Mouse (Mus musculus) testis, postnatal 14 days (tissue): ENCODE measurements at regions not wholly inside any gene's neighbourhood (a gene's known extent, or its start where the extent isn't known, plus 50 kb on each side); places are given as distances from the start of the nearest gene placed in this dataset.

ENCODE experiments used
- DNase-seq: peaks from one replicate; pipeline ENCODE4 v3.0.0; 2021; ENCODE audit warnings: low spot score

DNA sequence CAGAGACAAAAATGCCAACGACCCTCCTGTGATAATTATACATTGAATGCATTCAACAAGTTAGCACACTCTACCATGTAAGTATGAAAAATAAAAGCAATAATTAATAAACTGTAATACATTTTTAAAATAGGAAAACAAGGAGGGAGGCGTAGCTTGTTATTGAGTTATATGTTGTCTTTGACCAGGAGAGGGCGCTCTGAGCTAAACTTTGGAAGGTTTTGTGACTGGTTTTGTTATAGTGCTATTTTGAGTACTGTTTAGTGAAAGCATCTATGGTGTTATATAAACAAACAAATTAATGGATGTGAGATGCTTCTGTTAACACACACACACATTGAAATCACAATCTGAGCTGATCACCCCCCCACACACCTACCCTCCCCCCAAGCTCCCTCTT lies 166.6 kb upstream of the Adamts16 start:
- DNase-seq, result no peak

DNA sequence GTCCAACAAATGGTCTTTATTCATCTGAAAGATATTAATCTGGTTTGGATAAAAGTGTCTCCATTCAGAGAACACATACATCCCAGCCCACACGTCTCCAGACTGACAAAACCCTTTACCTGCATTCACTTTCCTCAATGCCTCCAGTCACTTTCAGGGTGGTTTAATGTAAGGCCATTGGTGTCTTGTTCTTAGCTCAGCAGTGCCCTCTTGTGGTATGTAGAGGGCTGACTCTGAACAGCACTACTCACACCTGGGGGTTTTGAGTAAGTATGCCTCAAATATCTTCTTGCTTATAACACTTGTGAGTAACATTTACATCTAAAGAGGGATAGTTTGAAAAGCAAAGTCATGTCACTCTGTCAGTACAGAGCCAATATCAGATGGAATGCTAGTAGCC lies 164.5 kb upstream of the Adamts16 start:
- peak; percentile 11 for DNase-seq

DNA sequence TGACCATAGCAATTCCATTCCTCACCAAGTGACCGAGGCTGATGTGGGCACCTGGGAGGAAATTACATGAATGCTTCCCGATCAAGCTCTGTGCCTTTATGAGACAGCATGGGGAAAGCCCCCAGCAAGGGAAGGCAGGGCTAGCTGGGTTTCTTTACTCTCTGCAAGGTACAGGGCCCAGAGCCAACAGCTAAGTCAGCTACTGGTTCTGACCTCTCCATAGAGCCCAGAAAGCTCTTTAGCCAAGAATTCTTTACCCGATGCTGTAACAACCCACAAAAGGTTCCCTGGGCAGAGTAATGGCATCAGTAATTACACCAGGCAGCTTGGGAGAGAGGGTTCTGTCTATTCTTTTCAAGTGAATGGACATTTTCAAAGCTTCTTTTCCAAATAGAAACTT lies 161.9 kb upstream of the Adamts16 start:
- no peak for DNase-seq

DNA sequence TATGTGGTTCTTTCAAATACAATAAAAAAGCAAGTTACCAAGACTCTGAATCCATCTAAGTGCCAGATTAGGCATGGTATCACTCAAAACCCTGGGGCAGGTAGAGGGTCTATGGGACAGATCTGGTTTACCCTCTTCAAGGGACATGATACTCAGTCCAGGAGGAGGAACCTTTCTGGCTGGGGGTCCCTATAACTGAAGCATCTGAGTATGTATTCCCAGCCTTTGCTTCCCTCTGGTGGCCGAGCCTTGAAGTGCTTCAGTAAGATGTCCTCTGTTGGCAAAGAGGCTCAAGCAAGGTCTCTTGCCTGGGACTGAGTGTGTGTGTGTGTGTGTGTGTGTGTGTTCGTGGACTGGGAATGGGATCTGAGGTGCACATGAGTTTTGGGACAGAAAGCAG lies 159.7 kb upstream of the Adamts16 start:
- peak; percentile 10 for DNase-seq

DNA sequence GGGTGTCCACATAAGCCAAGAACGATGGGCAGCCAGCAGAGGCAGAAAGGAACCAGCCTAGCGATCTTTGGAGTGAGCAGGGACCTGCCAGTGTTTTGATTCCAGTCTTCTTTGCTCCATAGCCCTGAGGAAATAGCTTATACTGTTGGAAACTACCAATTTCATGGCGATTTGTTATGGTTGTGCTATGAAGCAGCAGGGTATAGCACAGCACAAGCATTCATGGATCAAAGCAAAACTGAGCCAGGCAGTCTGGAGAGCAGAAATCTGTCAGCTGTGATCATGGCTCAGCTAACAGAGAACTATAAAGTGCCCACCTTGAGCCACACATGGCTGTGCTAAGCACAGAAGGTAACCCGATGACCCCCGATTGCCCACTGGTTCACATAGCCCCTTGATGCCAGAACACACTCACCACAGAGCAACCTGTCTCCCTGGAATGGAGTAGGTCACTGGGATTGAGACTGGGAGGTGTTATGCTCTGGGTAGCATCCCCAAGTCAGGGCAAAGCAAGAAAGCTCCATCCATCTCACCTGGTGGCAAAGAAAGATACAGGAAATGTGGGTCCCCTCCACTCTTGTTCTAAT lies 158.9 kb upstream of the Adamts16 start:
- no peak for DNase-seq

DNA sequence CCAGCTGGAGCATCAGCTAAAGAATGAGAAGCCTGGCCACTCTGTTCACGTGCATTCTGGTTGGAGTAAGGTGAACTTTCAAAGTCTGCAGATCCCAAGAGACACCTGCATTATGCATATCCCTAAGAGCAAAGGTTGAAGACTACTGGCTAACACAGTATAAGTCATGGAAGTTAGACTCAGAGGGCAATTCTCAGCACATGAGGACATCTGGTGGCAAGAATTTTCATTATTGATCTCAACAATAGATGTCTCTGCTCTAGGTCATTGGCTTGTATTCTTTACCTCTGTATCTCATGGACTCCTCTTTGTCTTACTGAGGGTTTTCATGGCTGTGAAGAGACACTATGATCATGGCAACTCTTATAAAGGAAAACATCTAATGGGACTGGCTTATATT lies 151.9 kb upstream of the Adamts16 start:
- DNase-seq, result no peak

DNA sequence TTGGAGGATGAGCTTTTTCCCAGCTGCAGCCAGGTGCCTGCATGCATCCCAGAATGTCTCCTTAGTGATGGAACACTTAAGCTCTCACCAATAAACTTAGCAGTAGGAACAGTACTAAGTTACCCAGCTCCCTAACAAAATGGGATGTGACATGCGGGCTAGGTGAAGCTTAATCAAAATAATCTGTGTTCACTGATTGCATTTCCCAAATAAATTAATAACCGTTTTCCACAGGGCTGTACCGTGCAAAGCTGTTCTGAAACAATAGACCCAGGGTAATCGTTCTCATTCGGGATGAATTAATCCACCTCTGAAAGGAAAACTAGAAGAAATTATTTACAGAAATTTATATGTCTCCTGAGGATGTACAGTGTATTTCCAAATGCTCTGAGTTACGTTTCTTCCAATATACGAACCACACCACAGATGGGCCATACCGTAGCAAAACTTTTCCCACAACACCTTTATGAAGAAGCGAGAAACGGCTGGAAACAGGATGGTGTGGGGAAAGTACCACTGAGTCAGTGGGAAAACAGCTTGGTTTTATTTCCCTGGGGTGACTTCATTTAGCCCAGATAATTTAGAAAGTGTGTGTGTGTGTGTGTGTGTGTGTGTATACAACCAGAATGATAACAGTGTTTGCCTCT lies 148.5 kb upstream of the Adamts16 start:
- DNase-seq, result no peak

DNA sequence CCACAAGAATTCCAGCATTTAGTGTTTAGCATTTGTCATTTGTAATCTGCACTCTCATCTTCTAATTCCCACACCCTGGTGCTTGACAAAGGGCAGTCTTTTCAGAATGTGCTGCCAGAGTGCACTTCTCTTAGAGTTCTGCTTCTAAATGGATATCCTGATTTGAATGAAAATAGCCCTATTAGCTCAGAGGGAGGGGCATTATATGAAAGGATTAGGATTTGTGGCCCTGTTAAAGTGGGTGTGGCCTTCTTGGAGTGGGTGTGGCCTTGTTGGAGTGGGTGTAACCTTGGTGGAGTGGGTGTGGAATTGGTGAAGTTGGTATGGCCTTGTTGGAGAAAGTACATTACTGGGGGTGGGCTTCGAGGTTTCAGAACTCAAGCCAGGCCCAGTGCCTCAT lies 137.7 kb upstream of the Adamts16 start:
- DNase-seq, result no peak

DNA sequence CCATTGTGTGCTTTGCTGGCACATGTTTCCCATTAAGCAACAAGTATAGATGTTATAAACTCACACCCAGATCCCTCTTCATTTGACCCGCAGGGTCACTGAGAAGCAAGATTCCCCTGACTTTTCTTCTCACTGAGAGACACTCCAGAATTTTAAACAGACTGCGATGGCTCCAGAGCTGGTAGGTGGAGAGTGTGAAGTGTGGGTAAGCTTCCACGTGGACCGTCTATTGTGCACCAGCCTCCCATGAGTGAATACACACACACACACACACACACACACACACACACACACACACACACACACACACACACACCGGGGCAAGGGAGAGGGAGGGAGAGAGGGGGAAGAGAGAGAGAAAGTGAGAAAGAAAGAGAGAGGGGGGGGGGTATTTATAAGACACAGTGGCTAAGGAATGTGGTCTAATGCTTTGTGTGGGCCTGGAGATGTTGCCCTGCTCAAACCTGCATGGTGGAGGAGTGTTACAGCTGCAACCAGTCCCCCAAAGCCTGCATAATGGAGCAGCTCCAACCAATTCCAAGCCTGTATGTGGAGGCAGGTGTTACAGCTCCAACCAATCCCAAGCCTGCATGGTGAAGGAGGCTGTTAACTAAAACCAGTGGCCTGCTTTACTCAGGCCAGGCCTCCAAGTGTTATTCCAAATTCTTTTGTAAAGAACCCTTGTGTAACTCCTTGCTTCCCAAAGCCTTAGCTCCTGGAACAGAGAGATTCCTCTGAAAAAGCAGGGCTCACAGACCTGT lies 137.1 kb upstream of the Adamts16 start:
- DNase-seq, result no peak

DNA sequence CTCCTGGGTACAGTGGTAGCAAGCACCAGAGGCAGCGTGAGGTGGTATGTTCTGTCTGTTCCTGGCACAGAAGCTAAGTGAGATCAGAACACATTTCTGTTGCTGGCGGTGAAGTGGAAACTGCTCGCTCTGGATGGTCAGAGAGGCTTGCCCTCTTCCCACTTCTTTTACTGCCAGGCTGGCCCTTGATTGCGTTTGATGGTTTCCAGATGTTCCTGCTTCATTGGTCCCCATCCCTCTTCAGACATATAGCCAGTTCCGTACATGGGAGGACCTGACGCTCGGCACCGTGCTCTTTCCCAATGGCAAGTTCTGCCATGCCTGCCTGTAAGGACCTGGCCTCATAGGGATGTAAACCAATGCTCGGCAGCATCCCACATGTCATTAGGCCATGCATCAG lies 128.0 kb upstream of the Adamts16 start:
- no peak for DNase-seq

DNA sequence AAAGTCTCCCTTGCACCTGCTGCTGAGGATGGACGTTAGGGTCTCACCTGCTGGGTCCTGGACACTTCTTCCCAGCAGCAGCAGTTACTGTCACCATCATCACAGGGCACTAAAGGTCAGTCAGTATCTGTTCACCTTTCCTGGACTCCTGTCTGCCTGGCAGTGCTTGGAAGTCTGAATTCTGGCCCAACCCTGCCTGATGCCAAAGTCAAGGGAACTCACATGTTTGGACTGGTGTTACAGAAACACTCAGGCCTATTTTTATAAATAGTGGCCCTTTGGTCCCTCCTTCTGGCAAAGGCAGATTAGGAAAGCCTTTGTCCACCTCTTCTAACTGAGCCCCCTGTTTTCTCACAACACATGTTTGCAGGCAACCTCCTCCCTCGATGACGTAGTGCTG lies 126.2 kb upstream of the Adamts16 start:
- DNase-seq, result no peak

DNA sequence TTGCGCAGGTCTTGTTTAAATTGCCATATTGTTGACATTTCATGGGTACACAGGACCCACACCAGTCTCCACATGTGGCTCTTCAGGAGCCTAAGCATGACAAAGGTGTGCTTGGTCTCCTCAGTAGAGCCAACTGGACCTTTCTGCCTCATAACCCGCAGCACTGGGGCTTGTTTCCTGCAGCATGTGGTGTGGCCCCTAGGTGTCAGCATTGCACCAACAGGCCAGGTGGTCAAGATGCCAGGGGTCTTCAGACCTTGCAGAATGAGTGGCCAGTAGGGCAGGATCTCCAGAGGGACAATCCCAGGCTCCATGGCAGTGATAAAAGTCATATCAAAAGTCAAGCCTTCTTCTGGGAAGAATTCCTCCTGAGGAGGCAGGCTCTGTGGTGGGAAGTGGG lies 121.8 kb upstream of the Adamts16 start:
- DNase-seq, result no peak

DNA sequence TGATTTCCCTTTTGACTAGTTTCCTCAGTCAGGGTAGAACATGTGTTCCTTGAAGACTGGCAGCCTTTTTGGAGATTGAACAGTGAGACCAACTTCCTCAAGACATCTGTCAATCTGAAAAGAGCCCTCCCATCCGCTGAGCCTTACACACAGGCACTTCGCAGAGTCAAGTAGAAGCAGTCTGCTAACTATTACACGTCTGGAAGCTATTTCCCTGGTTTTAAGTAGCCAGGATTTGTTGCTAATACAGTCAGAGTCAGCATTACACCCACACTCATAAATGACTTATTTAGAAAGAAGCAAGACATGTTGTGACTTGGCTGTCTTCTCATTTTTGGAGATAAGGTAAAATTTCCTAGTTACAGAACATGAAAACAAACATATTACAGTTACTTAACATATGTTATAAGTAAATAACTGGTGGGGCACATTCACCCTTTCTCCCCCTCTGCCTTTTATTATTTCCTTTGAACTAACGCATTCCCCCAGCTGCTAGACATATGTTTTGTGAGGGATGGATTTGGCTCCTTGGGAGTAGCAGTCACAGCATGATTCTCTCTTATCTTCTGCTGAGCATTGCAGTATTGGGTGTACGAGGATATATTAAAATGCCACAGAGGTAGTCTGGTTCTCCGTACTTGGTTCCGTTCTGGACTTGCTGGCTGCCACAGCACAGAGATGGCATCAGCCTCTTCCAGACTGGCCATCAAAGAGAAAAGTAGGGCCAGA lies 92.9 kb upstream of the Adamts16 start:
- DNase-seq, result no peak

DNA sequence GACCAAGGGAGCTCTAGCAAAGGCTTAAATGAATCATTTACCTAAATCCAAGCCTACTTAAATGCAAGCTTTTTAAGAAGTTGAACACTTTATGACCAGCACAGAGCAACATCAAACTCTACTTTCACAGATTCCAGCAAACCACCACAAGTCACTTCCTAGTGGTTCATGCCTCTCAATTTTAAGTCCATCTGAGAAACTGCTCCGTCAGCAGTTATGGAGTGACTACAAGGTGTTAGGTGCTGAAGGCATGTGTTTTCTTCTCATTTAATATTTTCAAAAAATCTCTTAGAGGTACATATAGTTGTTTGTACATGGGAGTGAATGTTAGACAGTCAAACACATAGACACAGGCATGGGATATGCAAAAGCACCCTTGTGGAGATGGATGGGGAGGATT lies 72.2 kb upstream of the Adamts16 start:
- DNase-seq, result no peak

DNA sequence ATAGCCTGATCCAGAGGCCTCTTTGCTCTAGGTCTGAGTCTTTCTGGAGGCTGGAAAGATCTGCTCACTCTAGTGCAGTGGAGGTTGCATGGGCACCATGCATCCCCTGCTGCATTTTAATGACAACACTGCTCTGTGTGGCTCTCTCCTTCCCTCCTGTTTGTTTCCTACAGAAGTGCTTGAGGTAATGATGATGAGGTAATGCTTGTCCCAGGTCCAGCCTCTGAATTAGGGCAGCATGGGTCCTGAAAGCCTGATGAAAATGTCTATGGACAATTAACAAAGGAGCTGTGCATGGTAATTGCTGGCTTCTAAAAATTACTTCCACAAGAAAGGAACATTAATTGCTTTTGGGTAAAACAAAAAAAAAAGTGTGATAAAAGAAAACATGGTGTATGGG lies 69.3 kb upstream of the Adamts16 start:
- DNase-seq, result no peak

DNA sequence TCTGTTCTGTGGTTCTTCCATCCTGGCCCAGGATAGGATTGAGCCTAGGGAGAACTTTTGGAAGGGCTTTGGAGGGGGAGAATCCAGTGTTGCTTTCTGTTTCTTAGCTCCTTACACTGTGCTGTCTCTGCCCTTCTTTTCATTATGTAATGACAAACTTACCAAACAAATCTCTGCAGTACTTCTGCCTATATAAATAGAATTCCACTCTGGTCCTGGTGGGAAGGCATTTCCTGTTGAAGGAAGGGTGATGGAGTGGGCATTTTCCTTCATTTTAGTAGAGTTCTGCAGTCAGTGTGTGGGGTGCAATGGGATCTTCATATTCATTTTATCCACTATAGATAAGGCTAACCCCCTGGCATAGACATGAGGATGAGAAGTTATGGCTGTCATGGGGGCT lies 63.2 kb upstream of the Adamts16 start:
- no peak for DNase-seq

DNA sequence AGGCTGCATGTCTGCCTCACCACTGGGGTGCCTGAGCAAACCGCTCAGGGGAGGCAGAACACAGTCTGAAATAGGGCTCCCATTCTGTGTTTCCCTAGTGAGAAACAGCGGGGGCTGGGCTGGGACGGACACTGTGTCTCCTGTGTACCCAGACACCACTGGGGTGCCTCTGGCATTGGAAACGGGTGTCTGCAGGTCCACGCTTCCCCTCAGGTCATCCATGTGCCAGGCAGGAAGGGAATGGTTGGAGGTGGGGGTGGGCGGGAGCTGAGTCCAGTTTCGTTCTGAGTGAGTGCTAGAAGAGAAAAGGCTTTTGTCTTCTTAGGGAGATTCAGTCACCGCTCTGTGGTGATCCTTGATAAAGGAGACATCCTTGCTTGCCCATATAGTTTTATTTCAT lies 62.2 kb upstream of the Adamts16 start:
- no peak for DNase-seq

DNA sequence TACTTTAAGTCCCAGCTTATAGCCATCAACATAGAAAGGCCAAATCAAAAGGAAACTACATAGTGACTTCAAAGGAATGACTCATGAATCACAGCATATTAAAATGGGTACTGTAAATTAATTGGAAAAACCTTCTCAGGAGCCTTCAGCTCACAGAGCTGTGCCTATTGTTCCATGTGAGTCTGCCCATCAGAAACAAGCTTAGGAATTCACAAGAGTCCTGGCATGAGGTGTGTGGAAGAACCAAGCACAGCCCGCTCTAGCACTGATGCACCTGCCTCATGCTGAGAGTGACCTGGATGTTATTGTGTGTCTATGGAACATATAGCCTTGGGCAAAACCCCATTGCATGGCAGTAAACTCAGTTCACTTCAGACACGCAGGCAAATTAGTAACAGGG lies 61.5 kb upstream of the Adamts16 start:
- no peak for DNase-seq

DNA sequence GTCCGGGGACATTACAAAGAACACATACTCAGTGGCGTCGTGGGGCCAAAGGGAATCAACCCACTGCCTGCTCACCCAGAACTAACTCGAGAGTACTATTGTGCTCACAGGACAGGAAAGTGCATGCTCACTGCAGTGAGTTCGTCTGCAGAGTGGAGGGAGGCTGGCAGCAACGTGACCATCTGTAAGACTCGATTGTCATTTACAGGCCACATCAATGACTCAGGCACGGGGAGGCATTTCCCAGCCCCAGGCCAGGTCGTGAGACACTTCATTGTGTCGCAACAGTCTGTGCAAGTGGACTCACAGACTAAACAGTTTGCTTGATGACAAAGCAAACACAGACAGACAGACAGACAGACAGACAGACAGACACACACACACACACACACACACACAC lies 61.1 kb upstream of the Adamts16 start:
- no peak for DNase-seq

DNA sequence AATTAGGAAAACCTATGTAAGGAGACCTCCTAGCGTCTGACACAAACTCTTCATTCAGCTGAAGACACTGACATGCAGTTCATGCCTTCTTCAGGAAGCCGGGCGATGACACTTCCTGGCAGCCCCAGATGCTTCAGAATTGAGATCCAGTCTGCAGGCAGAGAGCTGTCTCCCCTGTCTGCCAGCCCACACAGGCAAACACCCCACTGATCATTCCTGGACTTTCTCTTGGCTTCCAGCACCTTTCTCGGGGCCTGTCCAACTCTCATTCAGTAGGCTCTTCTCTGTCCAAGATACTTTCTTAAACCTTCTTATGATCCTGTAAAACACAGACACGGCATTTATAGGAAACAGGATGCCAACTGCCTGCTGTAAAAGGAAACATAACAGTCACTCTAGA lies 50.0 kb upstream of the Adamts16 start:
- DNase-seq, result no peak
